Mouse (Mus musculus): ENCODE measurements around the gene Map4k4. TPM values are rescaled to one million over a fixed set of nuclear protein-coding genes. Genes with fewer than 3 reads are reported as not detected.

Gene Map4k4
- polyA plus RNA-seq, 1 experiment from 2014 or later, result 22.9 TPM

GRCm38 (mm10) chr1:39949790-39950462, 49.2 kb downstream of the Map4k4 start:
- H3K9ac ChIP-seq, result no peak overlapping the region
- H3K27ac ChIP-seq, result peak overlapping the region; percentile 78
- no peak overlapping the region for H3K4me3 ChIP-seq
- H3K4me2 ChIP-seq, result peak overlapping the region; percentile 1
- ATAC-seq (replicated peaks; ENCODE audit: insufficient number of reproducible peaks, insufficient read depth, low FRiP score, low read depth), result peak; percentile 48; the same call in 1 of the 2 replicates
- no peaks in the 10 kb centered on the region for H3K27me3 ChIP-seq
- H3K9me3 ChIP-seq (replicated peaks), result no peaks in the 10 kb centered on the region
- H3K36me3 ChIP-seq, result no peaks in the 10 kb centered on the region
- peaks cover 88% of the 10 kb centered on the region for H3K4me1 ChIP-seq (replicated peaks)
- WGBS, result 32% methylated on average over 10 of the region's 10 CpGs

- peak overlapping the region; percentile 78 for H3K27ac ChIP-seq
- no peaks in the 10 kb centered on the region for H3K27me3 ChIP-seq
- H3K4me1 ChIP-seq (replicated peaks), result peaks cover 87% of the 10 kb centered on the region
- peak overlapping the region; percentile 1 for H3K4me2 ChIP-seq
- 13% methylated on average over 3 of the region's 3 CpGs for WGBS
- H3K36me3 ChIP-seq, result no peaks in the 10 kb centered on the region
- no peak overlapping the region for H3K9ac ChIP-seq
- no peaks in the 10 kb centered on the region for H3K9me3 ChIP-seq (replicated peaks)
- H3K4me3 ChIP-seq, result no peak overlapping the region
- ATAC-seq (replicated peaks; ENCODE audit: insufficient number of reproducible peaks, insufficient read depth, low FRiP score, low read depth), result 0 out of 2 replicates have a peak, but pooled peaks have one; percentile 41
These were observed 49.9 kb downstream of the Map4k4 start for GRCm38 (mm10) chr1:39950590-39950989.

GRCm38 (mm10) chr1:39954652-39955051, 53.9 kb downstream of the Map4k4 start:
- 66% methylated on average over 3 of the region's 3 CpGs for WGBS
- Histone ChIP-seq H3K4me3 (no peak overlapping the region), H3K4me1 (replicated peaks) (peaks cover 83% of the 10 kb centered on the region), H3K36me3 (no peaks in the 10 kb centered on the region), H3K4me2 (no peak overlapping the region), H3K27ac (no peak overlapping the region), H3K9ac (no peak overlapping the region), H3K9me3 (replicated peaks) (no peaks in the 10 kb centered on the region), H3K27me3 (no peaks in the 10 kb centered on the region)
- ATAC-seq (replicated peaks; ENCODE audit: insufficient number of reproducible peaks, insufficient read depth, low FRiP score, low read depth), result no peak

GRCm38 (mm10) chr1:39956712-39957111, 56.0 kb downstream of the Map4k4 start:
- Histone ChIP-seq H3K27ac (no peak overlapping the region), H3K4me1 (replicated peaks) (peaks cover 87% of the 10 kb centered on the region), H3K27me3 (no peaks in the 10 kb centered on the region), H3K9ac (no peak overlapping the region), H3K36me3 (no peaks in the 10 kb centered on the region), H3K9me3 (replicated peaks) (no peaks in the 10 kb centered on the region), H3K4me2 (no peak overlapping the region), H3K4me3 (no peak overlapping the region)
- 73% methylated on average over 5 of the region's 5 CpGs for WGBS
- ATAC-seq (replicated peaks; ENCODE audit: insufficient number of reproducible peaks, insufficient read depth, low FRiP score, low read depth), result no peak

- H3K4me1 ChIP-seq (replicated peaks), result peaks cover 83% of the 10 kb centered on the region
These were observed 57.3 kb downstream of the Map4k4 start for GRCm38 (mm10) chr1:39957981-39958380.

GRCm38 (mm10) chr1:39960623-39961022, 59.9 kb downstream of the Map4k4 start:
- Histone ChIP-seq H3K9me3 (replicated peaks) (no peaks in the 10 kb centered on the region), H3K27ac (no peak overlapping the region), H3K36me3 (peaks cover 8% of the 10 kb centered on the region), H3K4me3 (no peak overlapping the region), H3K4me2 (no peak overlapping the region), H3K9ac (no peak overlapping the region), H3K4me1 (replicated peaks) (peaks cover 68% of the 10 kb centered on the region), H3K27me3 (no peaks in the 10 kb centered on the region)
- no peak for ATAC-seq (replicated peaks; ENCODE audit: insufficient number of reproducible peaks, insufficient read depth, low FRiP score, low read depth)
- 87% methylated on average over 1 of the region's 1 CpGs for WGBS

More at GRCm38 (mm10) chr1:39957981-39958380, 57.3 kb downstream of the Map4k4 start:
- H3K9me3 ChIP-seq (replicated peaks), result no peaks in the 10 kb centered on the region
- ATAC-seq (replicated peaks; ENCODE audit: insufficient number of reproducible peaks, insufficient read depth, low FRiP score, low read depth), result no peak
- no peak overlapping the region for H3K27ac ChIP-seq
- H3K9ac ChIP-seq, result no peak overlapping the region
- H3K4me3 ChIP-seq, result no peak overlapping the region
- no peak overlapping the region for H3K4me2 ChIP-seq
- peaks cover 3% of the 10 kb centered on the region; the same call in 1 of the 2 replicates for H3K36me3 ChIP-seq
- no peaks in the 10 kb centered on the region for H3K27me3 ChIP-seq
- WGBS, result 46% methylated on average over 7 of the region's 7 CpGs

GRCm38 (mm10) chr1:39961113-39961512, 60.4 kb downstream of the Map4k4 start:
- Histone ChIP-seq H3K4me1 (replicated peaks) (peaks cover 67% of the 10 kb centered on the region), H3K9me3 (replicated peaks) (no peaks in the 10 kb centered on the region)
- 75% methylated on average over 6 of the region's 6 CpGs for WGBS

GRCm38 (mm10) chr1:39962321-39962720, 61.6 kb downstream of the Map4k4 start:
- no peak; the same call in 1 of the 2 replicates for ATAC-seq (replicated peaks; ENCODE audit: insufficient number of reproducible peaks, insufficient read depth, low FRiP score, low read depth)
- Histone ChIP-seq H3K4me1 (replicated peaks) (peaks cover 57% of the 10 kb centered on the region), H3K4me3 (no peak overlapping the region), H3K36me3 (peaks cover 8% of the 10 kb centered on the region), H3K9ac (no peak overlapping the region), H3K4me2 (no peak overlapping the region), H3K27me3 (no peaks in the 10 kb centered on the region), H3K27ac (peak overlapping the region; percentile 36; the same call in 1 of the 2 replicates), H3K9me3 (replicated peaks) (no peaks in the 10 kb centered on the region)
- 72% methylated on average over 4 of the region's 4 CpGs for WGBS

More at GRCm38 (mm10) chr1:39961113-39961512, 60.4 kb downstream of the Map4k4 start:
- Histone ChIP-seq H3K27ac (no peak overlapping the region), H3K9ac (no peak overlapping the region), H3K36me3 (peaks cover 8% of the 10 kb centered on the region), H3K4me2 (no peak overlapping the region), H3K27me3 (no peaks in the 10 kb centered on the region), H3K4me3 (no peak overlapping the region)
- no peak for ATAC-seq (replicated peaks; ENCODE audit: insufficient number of reproducible peaks, insufficient read depth, low FRiP score, low read depth)

GRCm38 (mm10) chr1:39962840-39963239, 62.1 kb downstream of the Map4k4 start:
- no peak for ATAC-seq (replicated peaks; ENCODE audit: insufficient number of reproducible peaks, insufficient read depth, low FRiP score, low read depth)
- Histone ChIP-seq H3K36me3 (peaks cover 8% of the 10 kb centered on the region), H3K4me2 (no peak overlapping the region), H3K9ac (no peak overlapping the region), H3K27me3 (no peaks in the 10 kb centered on the region), H3K9me3 (replicated peaks) (no peaks in the 10 kb centered on the region), H3K4me1 (replicated peaks) (peaks cover 52% of the 10 kb centered on the region), H3K27ac (peak overlapping the region; percentile 24; the same call in 1 of the 2 replicates), H3K4me3 (no peak overlapping the region)
- WGBS, result 84% methylated on average over 8 of the region's 8 CpGs

- peaks cover 43% of the 10 kb centered on the region for H3K4me1 ChIP-seq (replicated peaks)
- ATAC-seq (replicated peaks; ENCODE audit: insufficient number of reproducible peaks, insufficient read depth, low FRiP score, low read depth), result no peak
- H3K9ac ChIP-seq, result no peak overlapping the region
- no peaks in the 10 kb centered on the region for H3K27me3 ChIP-seq
- H3K9me3 ChIP-seq (replicated peaks), result no peaks in the 10 kb centered on the region
- 73% methylated on average over 3 of the region's 3 CpGs for WGBS
- no peak overlapping the region for H3K27ac ChIP-seq
- H3K36me3 ChIP-seq, result peaks cover 8% of the 10 kb centered on the region
- H3K4me2 ChIP-seq, result no peak overlapping the region
- H3K4me3 ChIP-seq, result no peak overlapping the region
These were observed 63.1 kb downstream of the Map4k4 start for GRCm38 (mm10) chr1:39963821-39964220.

GRCm38 (mm10) chr1:39964427-39964826, 63.7 kb downstream of the Map4k4 start:
- no peaks in the 10 kb centered on the region for H3K27me3 ChIP-seq
- no peak overlapping the region for H3K4me2 ChIP-seq
- peaks cover 8% of the 10 kb centered on the region for H3K36me3 ChIP-seq
- no peak overlapping the region for H3K9ac ChIP-seq
- peaks cover 43% of the 10 kb centered on the region for H3K4me1 ChIP-seq (replicated peaks)
- H3K4me3 ChIP-seq, result no peak overlapping the region
- no peak overlapping the region for H3K27ac ChIP-seq
- 84% methylated on average over 2 of the region's 2 CpGs for WGBS
- ATAC-seq (replicated peaks; ENCODE audit: insufficient number of reproducible peaks, insufficient read depth, low FRiP score, low read depth), result no peak
- H3K9me3 ChIP-seq (replicated peaks), result no peaks in the 10 kb centered on the region

- no peak for ATAC-seq (replicated peaks; ENCODE audit: insufficient number of reproducible peaks, insufficient read depth, low FRiP score, low read depth)
- peaks cover 40% of the 10 kb centered on the region for H3K4me1 ChIP-seq (replicated peaks)
- H3K9me3 ChIP-seq (replicated peaks), result no peaks in the 10 kb centered on the region
- peaks cover 8% of the 10 kb centered on the region for H3K36me3 ChIP-seq
- H3K4me2 ChIP-seq, result no peak overlapping the region
- H3K4me3 ChIP-seq, result no peak overlapping the region
- no peak overlapping the region for H3K9ac ChIP-seq
- WGBS, result 26% methylated on average over 3 of the region's 3 CpGs
- H3K27ac ChIP-seq, result no peak overlapping the region
- no peaks in the 10 kb centered on the region for H3K27me3 ChIP-seq
These were observed 64.7 kb downstream of the Map4k4 start for GRCm38 (mm10) chr1:39965461-39965860.

All from heart, embryonic 15.5 days (tissue).